Mouse (Mus musculus) intestine, postnatal 0 days (tissue): ENCODE data around the gene Lman2l. TPM values are rescaled to one million over a fixed set of nuclear protein-coding genes. Genes with fewer than 3 reads are reported as not detected.

Source experiments
- ATAC-seq: fragments of 200-750 bp; cut with Nextera tagmentation; 2 replicates; pipeline ENCODE4 v1.8.0; 2017; ENCODE audit warnings: mild to moderate bottlenecking, moderate TSS enrichment, moderate library complexity
- H3K27ac ChIP-seq: fragments of 300-500 bp; sonication (generic); 2 replicates; pipeline ENCODE4 v1.5.1; 2014; ENCODE audit warnings: mild to moderate bottlenecking, low read depth, low read length, moderate library complexity
- H3K27me3 ChIP-seq: fragments of 300-500 bp; sonication (generic); replicated peaks from 2 replicates; pipeline ENCODE4 v1.6.1; 2014; ENCODE audit warnings: low read length, mixed read lengths; ENCODE audit not compliant: control insufficient read depth, insufficient read depth
- H3K36me3 ChIP-seq: fragments of 300-500 bp; sonication (generic); 2 replicates; pipeline ENCODE4 v1.6.1; 2014; ENCODE audit warnings: mild to moderate bottlenecking, moderate library complexity; ENCODE audit not compliant: control insufficient read depth, insufficient read depth
- H3K4me1 ChIP-seq: fragments of 300-500 bp; sonication (generic); replicated peaks from 2 replicates; pipeline ENCODE4 v1.6.1; 2014; ENCODE audit warnings: antibody characterized with exemption, low read length, mixed read lengths; ENCODE audit not compliant: control insufficient read depth, insufficient read depth
- H3K4me2 ChIP-seq: fragments of 300-500 bp; sonication (generic); replicated peaks from 2 replicates; pipeline ENCODE4 v1.6.1; 2014; ENCODE audit warnings: low read depth, mild to moderate bottlenecking, moderate library complexity
- H3K4me3 ChIP-seq: fragments of 300-500 bp; sonication (generic); 2 replicates; pipeline ENCODE4 v1.5.1; 2014; ENCODE audit warnings: low read depth, low read length
- H3K9ac ChIP-seq: fragments of 300-500 bp; sonication (generic); 2 replicates; pipeline ENCODE4 v1.6.1; 2014; ENCODE audit warnings: mild to moderate bottlenecking, low read depth, low read length
- H3K9me3 ChIP-seq: fragments of 300-500 bp; sonication (generic); 2 replicates; pipeline ENCODE4 v1.6.1; 2016; ENCODE audit warnings: mixed run types; ENCODE audit not compliant: control insufficient read depth
- CTCF ChIP-seq: sonication (generic); IDR thresholded peaks from 2 replicates; pipeline ENCODE4 v1.5.1; 2016; ENCODE audit warnings: low read depth, mild to moderate bottlenecking, control low read depth, antibody characterized with exemption, moderate library complexity
- WGBS: fragments of 180-500 bp; shearing (Covaris S2); extraction: QIAGEN DNeasy Blood & Tissue Kit; methylation state at CpG from one replicate; pipeline ENCODE4 v1.1.7; 2014; 5-methylcytosine and 5-hydroxymethylcytosine counted together
- polyA plus RNA-seq: library from polyadenylated mRNA; unstranded; fragments of >200 nt; fragmentation: Nextera tagmentation; extraction: Ambion mirVana; gene quantifications from 2 replicates; pipeline ENCODE4 v1.2.1, GENCODE M21; 2015

Lman2l gene
- polyA plus RNA-seq, 1 experiment from 2014 or later, result 10.5 TPM

- peaks cover 29% of the 10 kb centered on the region for H3K4me1 ChIP-seq
- peak overlapping the region; percentile 74 for H3K9ac ChIP-seq
- TF ChIP-seq CTCF, result no peak
- H3K36me3 ChIP-seq, result no peaks in the 10 kb centered on the region; the same call in 1 of the 2 replicates
- H3K4me3 ChIP-seq, result peak overlapping the region; percentile 72
- WGBS, result 33% methylated on average over 10 of the region's 10 CpGs
- peak overlapping the region; percentile 88 for H3K4me2 ChIP-seq
- no peaks in the 10 kb centered on the region for H3K27me3 ChIP-seq
- no peaks in the 10 kb centered on the region for H3K9me3 ChIP-seq
- no peak overlapping the region for H3K27ac ChIP-seq
- ATAC-seq, result no peak
Observed at GRCm38 (mm10) chr1:36473211-36473780, 28.2 kb upstream of the Lman2l start.

- WGBS, result 8% methylated on average over 18 of the region's 18 CpGs
- H3K9ac ChIP-seq, result peak overlapping the region; percentile 74
- H3K27ac ChIP-seq, result 0 out of 2 replicates have a peak overlapping the region, but pooled peaks have one; percentile 91
- peak overlapping the region; percentile 88 for H3K4me2 ChIP-seq
- H3K4me3 ChIP-seq, result peak overlapping the region; percentile 72
- H3K36me3 ChIP-seq, result no peaks in the 10 kb centered on the region; the same call in 1 of the 2 replicates
- H3K4me1 ChIP-seq, result peaks cover 22% of the 10 kb centered on the region
- no peaks in the 10 kb centered on the region for H3K9me3 ChIP-seq
- H3K27me3 ChIP-seq, result no peaks in the 10 kb centered on the region
- ATAC-seq, result peak; percentile 4
- TF ChIP-seq CTCF, result no peak
Observed at GRCm38 (mm10) chr1:36472106-36472440, 27.0 kb upstream of the Lman2l start.

- peak; percentile 69 for TF ChIP-seq CTCF
- peaks cover 22% of the 10 kb centered on the region for H3K4me1 ChIP-seq
- peak; percentile 83 for ATAC-seq
- H3K27me3 ChIP-seq, result no peaks in the 10 kb centered on the region
- H3K36me3 ChIP-seq, result no peaks in the 10 kb centered on the region; the same call in 1 of the 2 replicates
- WGBS, result under 1% methylated on average over 71 of the region's 98 CpGs
- H3K27ac ChIP-seq, result peak within 1 kb of the TSS; percentile 91
- H3K9ac ChIP-seq, result peak within 1 kb of the TSS; percentile 74
- peak within 1 kb of the TSS; percentile 72 for H3K4me3 ChIP-seq
- H3K4me2 ChIP-seq, result peak within 1 kb of the TSS; percentile 88
- H3K9me3 ChIP-seq, result no peaks in the 10 kb centered on the region
Observed at GRCm38 (mm10) chr1:36471181-36472105, 26.4 kb upstream of the Lman2l start, which contains the start of gene Cnnm4. Gene Cnnm4 (plus strand): TSS chr1:36471620.

- no peaks in the 10 kb centered on the region; the same call in 1 of the 2 replicates for H3K36me3 ChIP-seq
- no peak overlapping the region for H3K4me3 ChIP-seq
- no peaks in the 10 kb centered on the region for H3K9me3 ChIP-seq
- H3K4me1 ChIP-seq, result peaks cover 13% of the 10 kb centered on the region
- H3K27ac ChIP-seq, result no peak overlapping the region
- H3K27me3 ChIP-seq, result no peaks in the 10 kb centered on the region
- no peak for TF ChIP-seq CTCF
- no peak overlapping the region for H3K4me2 ChIP-seq
- H3K9ac ChIP-seq, result no peak overlapping the region
- ATAC-seq, result no peak
- WGBS, result 19% methylated on average over 2 of the region's 2 CpGs
Observed at GRCm38 (mm10) chr1:36469811-36470444, 24.9 kb upstream of the Lman2l start.

- Histone ChIP-seq H3K36me3 (no peaks in the 10 kb centered on the region), H3K27ac (no peak overlapping the region), H3K4me3 (no peak overlapping the region), H3K27me3 (no peaks in the 10 kb centered on the region), H3K9me3 (no peaks in the 10 kb centered on the region), H3K4me1 (no peaks in the 10 kb centered on the region), H3K4me2 (no peak overlapping the region), H3K9ac (no peak overlapping the region)
- TF ChIP-seq CTCF, result no peak
- ATAC-seq, result no peak
- whole genome bisulfite sequencing, result 63% methylated on average over 5 of the region's 5 CpGs
Observed at GRCm38 (mm10) chr1:36467446-36467845, 22.4 kb upstream of the Lman2l start.

- Histone ChIP-seq H3K4me2 (no peak overlapping the region), H3K4me1 (no peaks in the 10 kb centered on the region), H3K9me3 (no peaks in the 10 kb centered on the region), H3K27me3 (no peaks in the 10 kb centered on the region), H3K36me3 (no peaks in the 10 kb centered on the region), H3K9ac (no peak overlapping the region), H3K4me3 (no peak overlapping the region), H3K27ac (no peak overlapping the region)
- WGBS, result 25% methylated on average over 4 of the region's 4 CpGs
- no peak for ATAC-seq
- no peak for TF ChIP-seq CTCF
Observed at GRCm38 (mm10) chr1:36465641-36466160, 20.6 kb upstream of the Lman2l start.
